Mouse (Mus musculus): ENCODE data around the gene Zfp526. TPM values are rescaled to one million over a fixed set of nuclear protein-coding genes. Genes with fewer than 3 reads are reported as not detected.

Zfp526 gene
- polyA plus RNA-seq, 1 experiment from 2014 or later = 2.5 TPM

DNA sequence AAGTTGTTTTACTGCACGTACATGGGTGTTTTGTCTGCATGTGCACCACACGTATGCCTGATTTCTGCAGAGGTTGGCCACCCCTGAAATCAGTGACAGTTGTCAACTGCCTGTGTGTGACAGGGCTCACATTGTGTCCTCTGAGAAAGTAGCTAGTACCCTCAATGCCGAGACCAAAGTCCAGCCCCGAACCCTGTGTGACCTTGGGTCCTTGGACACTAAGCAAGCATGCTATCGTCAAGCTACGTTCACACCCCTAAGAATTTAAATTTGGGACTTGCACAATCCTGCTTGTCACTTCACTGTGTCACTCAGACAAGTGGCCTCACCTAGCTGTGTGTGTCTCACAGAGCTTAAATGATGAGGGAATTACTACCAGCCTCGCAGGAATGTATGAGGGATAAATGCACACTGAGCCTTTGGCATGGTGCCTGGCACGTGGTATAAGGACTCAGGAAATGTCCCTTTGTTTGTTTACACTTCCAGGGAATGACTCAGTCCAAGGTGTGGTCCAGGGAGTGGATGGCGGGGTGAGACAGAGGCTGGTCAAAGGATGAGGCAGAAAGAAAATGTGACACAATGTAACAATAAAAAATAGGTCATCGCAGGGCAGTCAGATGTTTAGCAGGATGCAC lies 23.7 kb upstream of the Zfp526 start:
- 68% methylated on average over 10 of the region's 10 CpGs for WGBS
- no peak overlapping the region for H3K4me2 ChIP-seq (ENCODE audit: low read depth, low read length)
- no peak for ATAC-seq (replicated peaks; ENCODE audit: insufficient number of reproducible peaks, low FRiP score, low TSS enrichment, low read depth)

GRCm38 (mm10) chr7:25203624-25204023 lies 17.6 kb upstream of the Zfp526 start:
- H3K4me2 ChIP-seq (ENCODE audit: low read depth, low read length) = no peak overlapping the region
- H3K27ac ChIP-seq (replicated peaks; ENCODE audit: low read depth, low read length) = no peak overlapping the region
- H3K4me3 ChIP-seq (ENCODE audit: low read depth, low read length) = no peak overlapping the region
- H3K27me3 ChIP-seq (ENCODE audit: control insufficient read depth, insufficient read depth, low read length) = no peaks in the 10 kb centered on the region
- H3K4me1 ChIP-seq (ENCODE audit: control insufficient read depth, insufficient read depth, low read length) = no peaks in the 10 kb centered on the region
- no peaks in the 10 kb centered on the region for H3K9me3 ChIP-seq (replicated peaks; ENCODE audit: control insufficient read depth, low read length)
- H3K9ac ChIP-seq (replicated peaks; ENCODE audit: low read length) = no peak overlapping the region
- ATAC-seq (replicated peaks; ENCODE audit: insufficient number of reproducible peaks, low FRiP score, low TSS enrichment, low read depth) (no peak), DNase-seq (ENCODE audit: low spot score) (no peak)
- WGBS = 91% methylated on average over 19 of the region's 20 CpGs
- H3K36me3 ChIP-seq (replicated peaks; ENCODE audit: control insufficient read depth, insufficient read depth, low read depth, low read length) = no peaks in the 10 kb centered on the region; the same call in 1 of the 2 replicates

More for the DNA sequence above, 23.7 kb upstream of the Zfp526 start:
- no peaks in the 10 kb centered on the region for H3K36me3 ChIP-seq (replicated peaks; ENCODE audit: control insufficient read depth, insufficient read depth, low read depth, low read length)
- H3K27ac ChIP-seq (replicated peaks; ENCODE audit: low read depth, low read length) = no peak overlapping the region
- no peak overlapping the region for H3K9ac ChIP-seq (replicated peaks; ENCODE audit: low read length)
- no peak for DNase-seq (ENCODE audit: low spot score)
- no peaks in the 10 kb centered on the region for H3K4me1 ChIP-seq (ENCODE audit: control insufficient read depth, insufficient read depth, low read length)
- no peaks in the 10 kb centered on the region for H3K9me3 ChIP-seq (replicated peaks; ENCODE audit: control insufficient read depth, low read length)
- no peaks in the 10 kb centered on the region for H3K27me3 ChIP-seq (ENCODE audit: control insufficient read depth, insufficient read depth, low read length)
- no peak overlapping the region for H3K4me3 ChIP-seq (ENCODE audit: low read depth, low read length)

DNA sequence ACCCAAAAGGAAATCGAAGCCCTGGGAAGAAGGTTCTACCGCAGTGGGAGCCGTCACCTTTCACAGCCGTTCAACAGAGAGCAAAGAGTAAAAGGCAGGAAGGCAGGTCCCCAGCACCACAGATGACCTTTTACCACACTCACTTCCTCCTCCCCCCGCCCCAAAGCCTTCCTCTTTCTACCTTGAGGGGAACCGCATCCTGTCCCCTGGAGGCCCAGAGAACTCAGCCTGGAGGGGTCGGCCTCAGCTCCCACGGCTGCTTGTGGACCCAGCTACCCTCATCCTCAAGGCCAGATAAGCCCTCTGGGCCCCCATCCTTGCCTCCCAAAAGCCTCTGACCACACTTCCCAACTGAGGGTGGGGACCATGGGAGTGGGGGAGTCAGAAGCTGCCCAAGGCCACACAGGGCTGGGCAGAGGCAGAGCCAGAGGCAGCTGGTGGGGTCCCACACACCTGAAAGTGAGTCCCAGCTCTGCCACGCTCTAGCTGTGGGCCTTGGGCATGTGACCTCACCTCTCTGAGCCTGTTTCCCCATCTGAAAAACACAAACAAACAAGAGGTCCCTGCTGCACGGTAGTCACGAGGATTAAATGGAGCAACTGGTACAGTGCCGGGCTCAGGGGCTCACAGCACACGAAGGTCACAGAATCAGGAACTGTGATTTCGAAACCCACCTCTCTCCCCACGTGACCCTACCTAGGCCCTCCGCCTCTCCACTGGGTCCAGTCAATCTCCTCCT lies 15.7 kb upstream of the Zfp526 start:
- Histone ChIP-seq H3K27ac (replicated peaks; ENCODE audit: low read depth, low read length) (no peak overlapping the region), H3K4me1 (ENCODE audit: control insufficient read depth, insufficient read depth, low read length) (no peaks in the 10 kb centered on the region), H3K36me3 (replicated peaks; ENCODE audit: control insufficient read depth, insufficient read depth, low read depth, low read length) (no peaks in the 10 kb centered on the region; the same call in 1 of the 2 replicates), H3K4me3 (ENCODE audit: low read depth, low read length) (no peak overlapping the region), H3K9me3 (replicated peaks; ENCODE audit: control insufficient read depth, low read length) (no peaks in the 10 kb centered on the region), H3K9ac (replicated peaks; ENCODE audit: low read length) (no peak overlapping the region; the same call in 1 of the 2 replicates), H3K4me2 (ENCODE audit: low read depth, low read length) (no peak overlapping the region), H3K27me3 (ENCODE audit: control insufficient read depth, insufficient read depth, low read length) (no peaks in the 10 kb centered on the region)
- ATAC-seq (replicated peaks; ENCODE audit: insufficient number of reproducible peaks, low FRiP score, low TSS enrichment, low read depth) (no peak), DNase-seq (ENCODE audit: low spot score) (no peak)
- 73% methylated on average over 16 of the region's 16 CpGs for WGBS

- 88% methylated on average over 16 of the region's 16 CpGs for WGBS
- no peak overlapping the region for H3K27ac ChIP-seq (replicated peaks; ENCODE audit: low read depth, low read length)
- H3K36me3 ChIP-seq (replicated peaks; ENCODE audit: control insufficient read depth, insufficient read depth, low read depth, low read length) = no peaks in the 10 kb centered on the region; the same call in 1 of the 2 replicates
- H3K9me3 ChIP-seq (replicated peaks; ENCODE audit: control insufficient read depth, low read length) = no peaks in the 10 kb centered on the region
- H3K4me3 ChIP-seq (ENCODE audit: low read depth, low read length) = no peak overlapping the region
- no peak for ATAC-seq (replicated peaks; ENCODE audit: insufficient number of reproducible peaks, low FRiP score, low TSS enrichment, low read depth)
- no peaks in the 10 kb centered on the region for H3K4me1 ChIP-seq (ENCODE audit: control insufficient read depth, insufficient read depth, low read length)
- DNase-seq (ENCODE audit: low spot score) = no peak
- no peak overlapping the region for H3K9ac ChIP-seq (replicated peaks; ENCODE audit: low read length)
- no peaks in the 10 kb centered on the region for H3K27me3 ChIP-seq (ENCODE audit: control insufficient read depth, insufficient read depth, low read length)
- H3K4me2 ChIP-seq (ENCODE audit: low read depth, low read length) = no peak overlapping the region
Measured at GRCm38 (mm10) chr7:25206094-25206830, 15.0 kb upstream of the Zfp526 start.

GRCm38 (mm10) chr7:25209161-25209622 lies 12.0 kb upstream of the Zfp526 start:
- H3K27me3 ChIP-seq (ENCODE audit: control insufficient read depth, insufficient read depth, low read length) = no peaks in the 10 kb centered on the region
- no peak for ATAC-seq (replicated peaks; ENCODE audit: insufficient number of reproducible peaks, low FRiP score, low TSS enrichment, low read depth)
- no peak overlapping the region for H3K4me2 ChIP-seq (ENCODE audit: low read depth, low read length)
- DNase-seq (ENCODE audit: low spot score) = no peak
- no peaks in the 10 kb centered on the region for H3K4me1 ChIP-seq (ENCODE audit: control insufficient read depth, insufficient read depth, low read length)
- no peak overlapping the region for H3K9ac ChIP-seq (replicated peaks; ENCODE audit: low read length)
- no peaks in the 10 kb centered on the region; the same call in 1 of the 2 replicates for H3K36me3 ChIP-seq (replicated peaks; ENCODE audit: control insufficient read depth, insufficient read depth, low read depth, low read length)
- no peaks in the 10 kb centered on the region for H3K9me3 ChIP-seq (replicated peaks; ENCODE audit: control insufficient read depth, low read length)
- H3K4me3 ChIP-seq (ENCODE audit: low read depth, low read length) = no peak overlapping the region
- 86% methylated on average over 3 of the region's 3 CpGs for WGBS
- H3K27ac ChIP-seq (replicated peaks; ENCODE audit: low read depth, low read length) = no peak overlapping the region

- ATAC-seq (replicated peaks; ENCODE audit: insufficient number of reproducible peaks, low FRiP score, low TSS enrichment, low read depth) (no peak), DNase-seq (ENCODE audit: low spot score) (no peak)
- 91% methylated on average over 4 of the region's 4 CpGs for WGBS
- Histone ChIP-seq H3K36me3 (replicated peaks; ENCODE audit: control insufficient read depth, insufficient read depth, low read depth, low read length) (no peaks in the 10 kb centered on the region; the same call in 1 of the 2 replicates), H3K4me3 (ENCODE audit: low read depth, low read length) (no peak overlapping the region), H3K27me3 (ENCODE audit: control insufficient read depth, insufficient read depth, low read length) (no peaks in the 10 kb centered on the region), H3K9ac (replicated peaks; ENCODE audit: low read length) (no peak overlapping the region), H3K4me1 (ENCODE audit: control insufficient read depth, insufficient read depth, low read length) (no peaks in the 10 kb centered on the region), H3K9me3 (replicated peaks; ENCODE audit: control insufficient read depth, low read length) (no peaks in the 10 kb centered on the region), H3K4me2 (ENCODE audit: low read depth, low read length) (no peak overlapping the region), H3K27ac (replicated peaks; ENCODE audit: low read depth, low read length) (no peak overlapping the region)
Measured at GRCm38 (mm10) chr7:25210482-25210881, 10.7 kb upstream of the Zfp526 start.

- no peaks in the 10 kb centered on the region for H3K9me3 ChIP-seq (replicated peaks; ENCODE audit: control insufficient read depth, low read length)
- H3K27me3 ChIP-seq (ENCODE audit: control insufficient read depth, insufficient read depth, low read length) = no peaks in the 10 kb centered on the region
- H3K36me3 ChIP-seq (replicated peaks; ENCODE audit: control insufficient read depth, insufficient read depth, low read depth, low read length) = no peaks in the 10 kb centered on the region; the same call in 1 of the 2 replicates
- 82% methylated on average over 3 of the region's 3 CpGs for WGBS
- no peak overlapping the region for H3K27ac ChIP-seq (replicated peaks; ENCODE audit: low read depth, low read length)
- H3K4me1 ChIP-seq (ENCODE audit: control insufficient read depth, insufficient read depth, low read length) = no peaks in the 10 kb centered on the region
- H3K4me2 ChIP-seq (ENCODE audit: low read depth, low read length) = no peak overlapping the region
- H3K4me3 ChIP-seq (ENCODE audit: low read depth, low read length) = no peak overlapping the region
- DNase-seq (ENCODE audit: low spot score) (no peak), ATAC-seq (replicated peaks; ENCODE audit: insufficient number of reproducible peaks, low FRiP score, low TSS enrichment, low read depth) (no peak)
- no peak overlapping the region for H3K9ac ChIP-seq (replicated peaks; ENCODE audit: low read length)
Measured at GRCm38 (mm10) chr7:25213099-25213498, 8.1 kb upstream of the Zfp526 start.

All from embryonic facial prominence, embryonic 11.5 days (tissue).